Mouse (Mus musculus): ENCODE measurements around the gene Cfap300.

Cfap300 gene

DNA sequence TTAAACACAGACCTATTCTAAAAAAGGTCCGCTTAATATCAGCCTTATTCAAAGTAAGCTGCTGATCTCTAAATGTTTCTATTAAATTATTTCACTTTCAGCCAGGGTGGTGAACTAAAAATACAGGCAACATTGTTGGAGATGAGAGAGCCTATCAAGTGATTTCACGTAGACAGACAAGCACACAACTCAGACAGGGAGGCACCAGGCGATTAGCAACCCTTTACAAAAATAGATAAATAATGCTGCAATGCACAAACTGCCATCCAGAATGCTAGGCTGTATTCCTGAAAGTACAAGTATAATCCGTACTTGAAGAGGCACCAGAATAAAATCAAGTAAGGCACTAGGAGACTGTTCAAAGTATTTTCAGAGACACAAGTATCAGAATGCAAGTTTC is 58.3 kb downstream of the Cfap300 start:
- DNase-seq (ENCODE audit: inconsistent age in 2 of 2, low spot score in 1 of 2), result no peak

DNA sequence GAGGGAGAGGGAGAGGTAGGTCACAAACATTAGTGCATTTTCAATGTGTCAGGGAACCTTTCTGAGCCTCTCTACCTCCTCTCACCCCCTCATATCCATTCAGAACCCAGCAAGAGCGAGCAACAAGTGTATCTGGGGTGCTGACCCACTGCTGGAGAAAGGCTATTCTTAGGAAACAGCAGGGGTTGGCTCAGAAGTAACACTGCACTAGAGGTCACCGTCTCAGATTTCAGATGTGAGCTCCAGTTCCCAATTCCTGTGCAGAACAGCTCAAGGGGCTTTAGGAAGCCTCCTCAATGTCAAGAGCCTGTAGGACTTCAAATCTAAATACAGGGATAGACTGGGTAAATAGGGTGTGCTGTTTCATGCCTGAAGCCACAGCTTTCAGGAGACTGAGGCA is 59.0 kb downstream of the Cfap300 start:
- no peak for DNase-seq (ENCODE audit: inconsistent age in 2 of 2, low spot score in 1 of 2)

GRCm38 (mm10) chr9:7980162-7980561 is 62.5 kb downstream of the Cfap300 start:
- peak in 1 of 2 experiments; percentile 60 for DNase-seq (ENCODE audit: inconsistent age in 2 of 2, low spot score in 1 of 2)

DNA sequence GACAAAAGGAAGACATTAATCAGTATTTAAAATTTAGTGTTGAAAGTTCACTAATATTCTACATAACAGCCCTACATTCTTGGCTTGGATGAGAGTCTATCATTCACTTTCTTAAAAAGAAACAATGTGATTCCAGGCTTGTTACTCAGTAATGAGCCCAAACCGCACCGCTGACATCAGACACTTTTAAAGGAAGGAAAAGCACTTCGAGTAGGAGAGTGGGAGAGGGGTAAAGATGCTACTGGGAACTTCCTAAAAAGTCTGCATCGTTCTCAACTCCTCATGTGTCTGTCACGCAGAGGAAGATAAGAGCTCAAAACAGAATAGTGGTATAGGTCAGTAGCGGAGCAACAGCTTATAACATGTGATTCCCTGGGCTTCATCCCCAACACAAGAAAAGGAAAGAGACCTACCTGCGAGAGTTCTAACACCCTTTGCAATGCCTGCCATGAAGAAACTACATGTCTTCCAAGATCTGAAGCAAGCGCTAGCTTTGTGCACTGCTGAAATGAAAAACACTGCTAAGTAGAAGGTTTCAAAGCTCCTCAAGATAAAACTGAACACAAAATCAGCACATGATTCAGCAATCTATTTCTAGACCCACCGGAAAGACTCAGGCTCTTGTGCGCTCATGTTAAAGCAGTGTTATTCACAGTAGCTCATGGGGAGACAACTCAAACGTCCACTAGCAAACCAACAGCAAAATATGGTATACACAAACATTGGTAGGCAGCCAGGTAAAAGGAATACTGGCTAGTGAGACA is 63.3 kb downstream of the Cfap300 start:
- DNase-seq (ENCODE audit: inconsistent age in 2 of 2, low spot score in 1 of 2), result no peak

GRCm38 (mm10) chr9:7978502-7978901 is 64.1 kb downstream of the Cfap300 start:
- DNase-seq (ENCODE audit: inconsistent age in 2 of 2, low spot score in 1 of 2), result no peak

GRCm38 (mm10) chr9:7977587-7977986 is 65.0 kb downstream of the Cfap300 start:
- peak in 1 of 2 experiments; percentile 70 for DNase-seq (ENCODE audit: inconsistent age in 2 of 2, low spot score in 1 of 2)

DNA sequence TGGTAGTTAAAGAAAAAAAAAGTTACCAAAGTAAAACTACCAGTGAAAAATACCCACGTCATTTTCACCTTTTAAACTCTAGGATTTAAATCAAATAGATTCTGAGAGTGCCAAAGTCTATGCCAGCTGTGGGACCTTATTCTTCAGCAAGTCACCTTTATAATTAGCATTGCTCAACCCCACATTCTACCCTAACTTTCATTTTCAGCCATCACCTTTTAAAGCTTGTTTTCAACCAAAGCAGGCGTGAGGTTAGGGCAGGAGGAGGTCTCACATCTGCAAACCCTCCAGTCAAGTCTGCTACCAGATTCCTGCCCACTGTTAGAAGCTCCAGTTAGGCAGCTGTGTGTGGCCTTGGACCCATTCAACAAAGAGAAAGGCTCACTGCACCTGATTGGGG is 70.6 kb downstream of the Cfap300 start:
- DNase-seq (ENCODE audit: inconsistent age in 2 of 2, low spot score in 1 of 2), result no peak
